Mouse (Mus musculus) brain, embryonic 14.5 days (tissue): Measurements from ENCODE around the gene Ncam1.

Source experiments
- CTCF ChIP-seq: fragments of 200-500 bp; IDR thresholded peaks from 2 replicates; pipeline ENCODE4 v1.5.1; 2012; ENCODE audit warnings: inconsistent platforms, mild to moderate bottlenecking, moderate library complexity, borderline replicate concordance; ENCODE audit not compliant: insufficient read depth, insufficient read length; ENCODE audit errors: extremely low read depth
- POLR2A ChIP-seq: fragments of 200-500 bp; IDR thresholded peaks from 2 replicates; pipeline ENCODE4 v1.6.1; 2012; ENCODE audit warnings: mild to moderate bottlenecking, inconsistent platforms, borderline replicate concordance; ENCODE audit not compliant: poor library complexity, insufficient read depth, insufficient read length, severe bottlenecking; ENCODE audit errors: extremely low read depth

DNA sequence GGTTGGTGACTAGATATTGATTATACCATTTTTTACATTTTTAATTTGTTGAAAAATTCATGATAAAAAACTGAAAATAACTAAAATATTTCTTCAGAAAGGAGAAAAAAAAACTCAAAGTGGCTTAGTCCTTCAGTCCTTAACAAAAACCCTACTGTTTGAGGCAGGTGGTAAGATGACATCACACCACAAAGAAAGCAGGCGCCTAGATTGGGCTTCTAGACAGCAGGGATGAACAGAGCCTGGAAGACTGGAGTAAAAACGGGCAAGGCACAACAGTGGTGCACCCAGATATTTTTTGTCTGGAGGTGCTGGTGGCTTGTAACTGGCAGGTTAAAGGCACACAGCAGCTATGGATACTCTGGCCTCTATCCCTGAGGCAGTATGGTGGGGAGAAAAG, 168.4 kb downstream of the Ncam1 start:
- no peak for TF ChIP-seq CTCF
- no peak for TF ChIP-seq POLR2A
